15 mouse cellular contexts compared by ENCODE assay signal in genomic region chr12:99039497-99040322, GRCm38 (mm10).
A peak's percentile ranks its signal among the peaks of the same experiment; 100 is the strongest.
DNase-seq lines count a peak whose midpoint lies in the region; ATAC-seq and TF ChIP-seq lines count a peak whose summit lies in the region.
"Had no signal": no experiment of that assay in that cellular context is flagged by ENCODE, and none has a peak within 500 bp of the region (broad histone marks: within the 10 kb centered on the region; RNA-seq: fewer than 3 reads in every experiment).

No protein-coding gene starts in this region.

- no peak overlapping the region for H3K27ac ChIP-seq in forebrain, embryonic 14.5 days (ENCODE audit: low read depth, low read length)
- no peak overlapping the region for H3K27ac ChIP-seq in hindbrain, embryonic 16.5 days (ENCODE audit: low read depth, low read length)
- no peak overlapping the region for H3K27ac ChIP-seq in neural tube, embryonic 14.5 days (ENCODE audit: low read depth, low read length)
- H3K27ac ChIP-seq in limb, embryonic 10.5 days: no peak overlapping the region
- H3K27ac ChIP-seq in kidney, adult 2 months (ENCODE audit: insufficient read depth, low read depth, low read length): no peak overlapping the region
- H3K27ac ChIP-seq: embryonic facial prominence, embryonic 13.5 days; heart, embryonic 13.5 days; kidney, embryonic 15.5 days; liver, embryonic 15.5 days had no signal

- 32% methylated on average over 9 of the region's 9 CpGs for WGBS in forebrain, embryonic 14.5 days
- WGBS in hindbrain, embryonic 16.5 days: 22% methylated on average over 9 of the region's 9 CpGs
- 27% methylated on average over 9 of the region's 9 CpGs for WGBS in neural tube, embryonic 14.5 days
- 83% methylated on average over 9 of the region's 9 CpGs for WGBS in limb, embryonic 10.5 days
- WGBS in kidney, adult 2 months: 48% methylated on average over 9 of the region's 9 CpGs

- no peak for ATAC-seq in forebrain, embryonic 14.5 days
- ATAC-seq in hindbrain, embryonic 16.5 days: peak; percentile 44
- ATAC-seq in neural tube, embryonic 14.5 days (ENCODE audit: low read depth): 0 out of 2 replicates have a peak, but pooled peaks have one; percentile 39

- 0 out of 2 replicates have a peak, but pooled peaks cover 4% of the 10 kb centered on the region for H3K27me3 ChIP-seq in forebrain, embryonic 14.5 days (replicated peaks; ENCODE audit: control insufficient read depth, insufficient read depth, low read length)
- H3K27me3 ChIP-seq in hindbrain, embryonic 16.5 days (replicated peaks; ENCODE audit: control insufficient read depth, insufficient read depth, low read length): no peaks in the 10 kb centered on the region; the same call in 1 of the 2 replicates
- peaks cover 8% of the 10 kb centered on the region; the same call in 1 of the 2 replicates for H3K27me3 ChIP-seq in neural tube, embryonic 14.5 days (ENCODE audit: control insufficient read depth, insufficient read depth, low read length)
- H3K27me3 ChIP-seq in limb, embryonic 10.5 days (ENCODE audit: low read depth, poor library complexity, severe bottlenecking): no peaks in the 10 kb centered on the region
- H3K27me3 ChIP-seq in kidney, adult 2 months (replicated peaks; ENCODE audit: control insufficient read depth, insufficient read depth, low read length): no peaks in the 10 kb centered on the region
- H3K27me3 ChIP-seq: embryonic facial prominence, embryonic 13.5 days; heart, embryonic 13.5 days; kidney, embryonic 15.5 days; liver, embryonic 15.5 days had no signal

- no peaks in the 10 kb centered on the region for H3K9me3 ChIP-seq in forebrain, embryonic 14.5 days (replicated peaks; ENCODE audit: control insufficient read depth, low read length)
- H3K9me3 ChIP-seq in hindbrain, embryonic 16.5 days (ENCODE audit: control insufficient read depth, low read length): no peaks in the 10 kb centered on the region
- no peaks in the 10 kb centered on the region for H3K9me3 ChIP-seq in neural tube, embryonic 14.5 days (ENCODE audit: control insufficient read depth, low read length)
- H3K9me3 ChIP-seq in limb, embryonic 10.5 days (replicated peaks): no peaks in the 10 kb centered on the region
- H3K9me3 ChIP-seq: embryonic facial prominence, embryonic 13.5 days; heart, embryonic 13.5 days; kidney, embryonic 15.5 days; liver, embryonic 15.5 days had no signal

- H3K4me1 ChIP-seq in forebrain, embryonic 14.5 days (ENCODE audit: control insufficient read depth, insufficient read depth, low read length): no peaks in the 10 kb centered on the region
- H3K4me1 ChIP-seq in hindbrain, embryonic 16.5 days (ENCODE audit: control insufficient read depth, insufficient read depth, low read depth, low read length): peaks cover 3% of the 10 kb centered on the region; the same call in 1 of the 2 replicates
- H3K4me1 ChIP-seq in neural tube, embryonic 14.5 days (ENCODE audit: control insufficient read depth, insufficient read depth, low read length): no peaks in the 10 kb centered on the region
- no peaks in the 10 kb centered on the region for H3K4me1 ChIP-seq in limb, embryonic 10.5 days
- H3K4me1 ChIP-seq in kidney, adult 2 months (ENCODE audit: control insufficient read depth, insufficient read depth, low read length): no peaks in the 10 kb centered on the region
- H3K4me1 ChIP-seq: embryonic facial prominence, embryonic 13.5 days; heart, embryonic 13.5 days; kidney, embryonic 15.5 days; liver, embryonic 15.5 days had no signal

- DNase-seq in left cerebral cortex, postnatal 4 days: peak; percentile 33
- DNase-seq in left cerebral cortex, postnatal 36 days (ENCODE audit: low spot score in 2 of 2): no peak
- peak; percentile 39 for DNase-seq in forebrain, embryonic 14.5 days (ENCODE audit: low spot score)
- DNase-seq in limb, embryonic 10.5 days (ENCODE audit: low spot score): no peak
- DNase-seq in kidney, adult 2 months: no peak
- DNase-seq: cerebellum, adult 9-10 months; gastrocnemius, postnatal 36 days; lung, postnatal 36 days; thymus, adult 2 months had no signal

- H3K36me3 ChIP-seq in forebrain, embryonic 14.5 days (ENCODE audit: control insufficient read depth, insufficient read depth, low read length): no peaks in the 10 kb centered on the region
- H3K36me3 ChIP-seq in hindbrain, embryonic 16.5 days (ENCODE audit: control insufficient read depth, insufficient read depth, low read length): no peaks in the 10 kb centered on the region
- H3K36me3 ChIP-seq in neural tube, embryonic 14.5 days (ENCODE audit: control insufficient read depth, insufficient read depth, low read length): no peaks in the 10 kb centered on the region
- no peaks in the 10 kb centered on the region for H3K36me3 ChIP-seq in limb, embryonic 10.5 days
- H3K36me3 ChIP-seq in kidney, adult 2 months (ENCODE audit: control insufficient read depth, insufficient read depth, low read length): no peaks in the 10 kb centered on the region
- H3K36me3 ChIP-seq: embryonic facial prominence, embryonic 13.5 days; heart, embryonic 13.5 days; kidney, embryonic 15.5 days; liver, embryonic 15.5 days had no signal

- no peak for TF ChIP-seq CTCF in kidney, adult 2 months (conservative IDR thresholded peaks at IDR 0.05; ENCODE audit: insufficient read depth, insufficient read length, low read depth, low read length)

- H3K9ac ChIP-seq in forebrain, embryonic 14.5 days (ENCODE audit: low read length): no peak overlapping the region
- no peak overlapping the region for H3K9ac ChIP-seq in hindbrain, embryonic 16.5 days (ENCODE audit: low read depth, low read length)
- H3K9ac ChIP-seq in neural tube, embryonic 14.5 days (replicated peaks; ENCODE audit: low read depth, low read length): no peak overlapping the region
- H3K9ac ChIP-seq: embryonic facial prominence, embryonic 13.5 days; heart, embryonic 13.5 days; kidney, embryonic 15.5 days; liver, embryonic 15.5 days had no signal

- intact Hi-C loops in left cerebral cortex, postnatal 4 days (cut with DNase I): no loop called here
- intact Hi-C loops in left cerebral cortex, postnatal 36 days (cut with DNase I): loop anchor here (5.0 kb wide), 1 partner anchor 42 kb away; no protein-coding TSS in a partner anchor

- TF ChIP-seq POLR2A in kidney, adult 2 months (IDR thresholded peaks at IDR 0.05; ENCODE audit: low read depth, low read length): no peak

- no peak overlapping the region for H3K4me3 ChIP-seq in forebrain, embryonic 14.5 days (ENCODE audit: low read depth, low read length)
- H3K4me3 ChIP-seq in hindbrain, embryonic 16.5 days (ENCODE audit: low read length): no peak overlapping the region
- H3K4me3 ChIP-seq in neural tube, embryonic 14.5 days (ENCODE audit: low read depth, low read length): no peak overlapping the region
- H3K4me3 ChIP-seq in limb, embryonic 10.5 days: no peak overlapping the region
- H3K4me3 ChIP-seq in kidney, adult 2 months (ENCODE audit: insufficient read depth, low read depth, low read length): no peak overlapping the region
- H3K4me3 ChIP-seq: embryonic facial prominence, embryonic 13.5 days; heart, embryonic 13.5 days; kidney, embryonic 15.5 days; liver, embryonic 15.5 days had no signal

- H3K4me2 ChIP-seq in forebrain, embryonic 14.5 days (ENCODE audit: low read length): no peak overlapping the region
- H3K4me2 ChIP-seq in hindbrain, embryonic 16.5 days (ENCODE audit: low read length): no peak overlapping the region
- no peak overlapping the region for H3K4me2 ChIP-seq in neural tube, embryonic 14.5 days (ENCODE audit: low read depth, low read length)
- H3K4me2 ChIP-seq: embryonic facial prominence, embryonic 13.5 days; heart, embryonic 13.5 days; kidney, embryonic 15.5 days; liver, embryonic 15.5 days had no signal

Comparison
In these comparisons a context has a peak if more than half of its experiments do, and no peak if none do; other contexts are left out.
1. DNase-seq: peak in left cerebral cortex, postnatal 4 days (single experiment) and forebrain, embryonic 14.5 days (single experiment); none in left cerebral cortex, postnatal 36 days (0 of 2), limb, embryonic 10.5 days (single experiment) and kidney, adult 2 months (single experiment).